Mouse (Mus musculus) heart, embryonic 14.5 days (tissue): Measurements from ENCODE around the gene Des. TPM values are rescaled to one million over a fixed set of nuclear protein-coding genes. Genes with fewer than 3 reads are reported as not detected.

Experiments used
- ATAC-seq: fragments of 200-750 bp; cut with Nextera tagmentation; 2 replicates; pipeline ENCODE4 v1.8.0; 2017; ENCODE audit warnings: low read depth, moderate TSS enrichment; ENCODE audit not compliant: insufficient number of reproducible peaks, insufficient read depth, low FRiP score
- H3K27ac ChIP-seq, 2 experiments: fragments of 200-500 bp in 1 of 2; fragments of 300-500 bp in 1 of 2; sonication (generic) in 1 of 2; replicated peaks in 1 of 2; 2 replicates each; pipeline ENCODE4 v1.5.1; 2012 to 2014; ENCODE audit warnings: low read depth in 2 of 2, low read length in 2 of 2, control low read depth in 1 of 2, mild to moderate bottlenecking in 1 of 2, mixed read lengths in 1 of 2; ENCODE audit not compliant: control insufficient read depth in 1 of 2, insufficient read depth in 1 of 2
- H3K27me3 ChIP-seq: fragments of 300-500 bp; sonication (generic); 2 replicates; pipeline ENCODE4 v1.6.1; 2014; ENCODE audit warnings: mild to moderate bottlenecking, low read length, control low read depth; ENCODE audit not compliant: control insufficient read depth, insufficient read depth
- H3K36me3 ChIP-seq: fragments of 300-500 bp; sonication (generic); 2 replicates; pipeline ENCODE4 v1.6.1; 2014; ENCODE audit warnings: mild to moderate bottlenecking, control low read depth, low read length, mixed read lengths; ENCODE audit not compliant: control insufficient read depth, insufficient read depth
- H3K4me1 ChIP-seq, 2 experiments: fragments of 200-500 bp in 1 of 2; fragments of 300-500 bp in 1 of 2; sonication (generic) in 1 of 2; 2 replicates each; pipeline ENCODE4 v1.6.1; 2012 to 2014; ENCODE audit warnings: low read length in 2 of 2, control low read depth in 1 of 2, mixed read lengths in 1 of 2; ENCODE audit not compliant: control insufficient read depth in 2 of 2, insufficient read depth in 2 of 2
- H3K4me2 ChIP-seq: fragments of 300-500 bp; sonication (generic); 2 replicates; pipeline ENCODE4 v1.6.1; 2014; ENCODE audit warnings: mild to moderate bottlenecking, low read length
- H3K4me3 ChIP-seq, 2 experiments: fragments of 200-500 bp in 1 of 2; fragments of 300-500 bp in 1 of 2; sonication (generic) in 1 of 2; 2 replicates each; pipeline ENCODE4 v1.5.1; 2012 to 2014; ENCODE audit warnings: low read length in 2 of 2, mild to moderate bottlenecking in 2 of 2, control low read depth in 1 of 2, low read depth in 1 of 2, moderate library complexity in 1 of 2; ENCODE audit not compliant: control insufficient read depth in 1 of 2, insufficient read depth in 1 of 2
- H3K9ac ChIP-seq: fragments of 300-500 bp; sonication (generic); 2 replicates; pipeline ENCODE4 v1.6.1; 2014; ENCODE audit warnings: mild to moderate bottlenecking, low read length
- H3K9me3 ChIP-seq: fragments of 300-500 bp; sonication (generic); 2 replicates; pipeline ENCODE4 v1.6.1; 2016; ENCODE audit warnings: low read length, control low read depth; ENCODE audit not compliant: control insufficient read depth
- WGBS: fragments of 180-500 bp; shearing (Covaris S2); extraction: QIAGEN DNeasy Blood & Tissue Kit; methylation state at CpG from one replicate; pipeline ENCODE4 v1.1.7; 2014; 5-methylcytosine and 5-hydroxymethylcytosine counted together
- polyA plus RNA-seq: library from polyadenylated mRNA; unstranded; fragments of >200 nt; fragmentation: Nextera tagmentation; extraction: Ambion mirVana; gene quantifications from 2 replicates; pipeline ENCODE4 v1.2.1, GENCODE M21; 2014

Gene Des
- polyA plus RNA-seq, 1 experiment from 2014 or later = 377 TPM

DNA sequence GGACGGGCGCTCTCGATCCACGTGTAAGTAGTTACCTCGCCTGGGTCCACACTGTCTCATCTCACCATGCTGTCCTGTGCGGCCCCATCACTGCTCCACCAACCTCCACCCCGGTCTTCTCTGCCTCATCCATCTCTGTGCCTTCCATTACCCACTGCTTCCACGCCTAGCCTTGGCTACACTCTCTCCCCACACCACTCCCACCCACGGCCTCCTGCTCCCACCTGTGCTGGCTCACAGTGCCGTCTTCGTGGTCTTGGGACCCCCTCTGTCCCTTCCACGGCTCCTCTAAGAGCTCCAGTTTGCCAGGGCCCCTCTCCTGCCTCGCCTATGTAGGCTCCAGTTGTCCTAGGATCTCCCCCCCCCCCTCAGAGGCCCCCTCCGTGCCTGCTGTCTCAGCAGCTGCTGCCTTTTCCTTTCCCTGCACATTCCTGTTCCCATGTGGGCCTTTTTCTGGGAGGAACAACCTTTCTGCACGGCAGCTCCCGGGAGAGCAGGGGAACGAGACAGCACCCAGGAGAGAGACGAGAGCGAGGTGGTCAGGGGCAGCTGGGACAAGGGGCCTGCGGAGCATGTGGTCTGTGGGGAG, 25.1 kb downstream of the Des start:
- Histone ChIP-seq H3K4me1 (peaks cover 45 to 78% of the 10 kb centered on the region in 2 experiments), H3K4me3 (no peak overlapping the region), H3K9me3 (no peaks in the 10 kb centered on the region), H3K27me3 (peaks cover 22% of the 10 kb centered on the region), H3K27ac (no peak overlapping the region), H3K9ac (peak overlapping the region; percentile 44; the same call in 1 of the 2 replicates), H3K36me3 (peaks cover 30% of the 10 kb centered on the region), H3K4me2 (no peak overlapping the region)
- 62% methylated on average over 19 of the region's 20 CpGs for WGBS
- ATAC-seq = no peak

DNA sequence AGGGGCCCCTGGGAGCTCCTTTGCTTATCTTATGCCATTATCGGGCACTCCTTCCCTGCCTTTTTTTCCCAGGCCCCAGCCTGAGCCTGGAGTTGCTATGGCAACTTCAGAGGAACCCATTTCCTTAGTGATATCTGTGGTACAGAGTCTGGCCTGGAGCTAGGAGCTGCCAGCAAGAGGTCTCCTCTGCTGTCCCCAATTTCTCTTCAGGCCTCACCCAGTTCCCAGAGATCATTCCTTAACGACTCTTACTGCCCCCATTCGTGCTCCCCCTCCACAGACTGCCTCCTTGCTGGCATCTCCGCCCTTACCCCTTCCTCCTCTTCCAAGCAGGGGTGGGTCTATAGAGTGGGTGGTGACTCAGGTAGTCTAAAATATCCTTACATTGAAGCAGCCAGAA, 26.0 kb downstream of the Des start:
- Histone ChIP-seq H3K4me1 (peaks cover 43 to 69% of the 10 kb centered on the region in 2 experiments), H3K27me3 (peaks cover 22% of the 10 kb centered on the region)
- WGBS = 26% methylated on average over 4 of the region's 4 CpGs

DNA sequence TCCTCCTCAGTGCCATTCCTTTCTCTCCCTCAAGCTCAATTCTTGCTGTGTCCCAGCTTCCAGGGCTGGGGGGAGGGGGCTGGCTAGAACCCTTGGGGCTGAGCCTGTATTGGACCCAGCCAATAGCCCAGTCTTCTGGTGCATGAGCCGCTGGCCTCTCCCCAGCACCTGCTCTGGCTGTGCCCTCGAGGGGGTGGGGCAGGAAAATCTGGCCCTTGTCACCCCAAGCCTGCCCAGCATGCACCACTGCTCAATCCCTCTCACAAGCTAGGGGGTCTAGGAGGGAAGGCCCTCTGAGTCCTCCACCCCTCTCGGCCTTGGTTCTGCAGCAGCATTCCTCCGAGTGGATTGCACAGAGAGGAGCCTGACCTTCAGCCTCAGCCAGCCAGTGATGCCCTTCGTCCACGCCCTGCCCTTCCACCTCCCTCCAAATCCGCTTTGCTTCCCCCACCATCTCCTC, 27.4 kb downstream of the Des start:
- Histone ChIP-seq H3K27me3 (peaks cover 22% of the 10 kb centered on the region), H3K4me1 (peaks cover 42 to 73% of the 10 kb centered on the region in 2 experiments), H3K9me3 (no peaks in the 10 kb centered on the region), H3K9ac (peak overlapping the region; percentile 55), H3K4me3 (no peak overlapping the region), H3K27ac (peak overlapping the region in 1 of 2 experiments; percentile 24; a peak in 1 of 4 replicates), H3K4me2 (peak overlapping the region; percentile 47), H3K36me3 (peaks cover 51% of the 10 kb centered on the region)
- ATAC-seq = no peak
- WGBS = 33% methylated on average over 7 of the region's 7 CpGs

More for the DNA sequence above, 26.0 kb downstream of the Des start:
- no peak for ATAC-seq
- Histone ChIP-seq H3K27ac (no peak overlapping the region), H3K9me3 (no peaks in the 10 kb centered on the region), H3K4me2 (no peak overlapping the region), H3K36me3 (peaks cover 38% of the 10 kb centered on the region), H3K9ac (no peak overlapping the region; the same call in 1 of the 2 replicates), H3K4me3 (no peak overlapping the region)

DNA sequence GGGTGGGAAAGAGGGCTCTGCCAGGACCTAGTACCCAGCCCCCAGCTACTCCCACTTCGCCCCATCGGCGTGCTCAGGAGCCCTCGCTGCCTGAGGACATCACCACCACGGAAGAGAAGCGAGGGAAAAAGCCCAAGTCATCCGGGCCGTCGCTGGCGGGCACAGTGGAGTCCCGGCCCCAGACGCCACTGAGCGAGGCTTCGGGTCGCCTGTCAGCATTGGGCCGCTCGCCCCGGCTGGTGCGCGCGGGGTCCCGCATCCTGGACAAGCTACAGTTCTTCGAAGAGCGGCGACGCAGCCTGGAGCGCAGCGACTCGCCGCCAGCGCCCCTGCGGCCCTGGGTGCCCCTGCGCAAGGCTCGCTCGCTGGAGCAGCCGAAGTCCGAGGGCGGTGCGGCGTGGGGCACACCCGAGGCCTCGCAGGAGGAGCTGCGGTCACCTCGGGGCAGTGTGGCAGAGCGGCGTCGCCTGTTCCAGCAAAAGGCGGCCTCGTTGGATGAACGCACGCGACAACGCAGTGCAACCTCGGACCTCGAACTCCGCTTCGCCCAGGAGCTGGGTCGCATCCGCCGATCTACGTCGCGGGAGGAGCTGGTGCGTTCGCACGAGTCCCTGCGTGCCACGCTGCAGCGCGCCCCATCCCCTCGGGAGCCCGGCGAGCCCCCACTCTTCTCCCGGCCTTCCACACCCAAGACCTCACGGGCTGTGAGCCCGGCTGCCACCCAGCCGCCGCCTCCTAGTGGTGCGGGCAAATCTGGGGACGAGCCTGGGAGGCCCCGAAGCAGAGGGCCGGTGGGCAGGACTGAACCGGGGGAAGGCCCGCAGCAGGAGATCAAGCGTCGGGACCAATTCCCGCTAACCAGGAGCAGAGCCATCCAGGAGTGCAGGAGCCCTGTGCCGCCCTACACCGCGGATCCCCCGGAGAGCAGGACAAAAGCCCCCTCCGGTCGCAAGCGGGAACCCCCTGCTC, 28.1 kb downstream of the Des start:
- H3K9ac ChIP-seq = peak overlapping the region; percentile 55
- ATAC-seq = 0 out of 2 replicates have a peak, but pooled peaks have one; percentile 1
- WGBS = 18% methylated on average over 94 of the region's 94 CpGs
- no peaks in the 10 kb centered on the region for H3K9me3 ChIP-seq
- H3K4me1 ChIP-seq = peaks cover 43 to 74% of the 10 kb centered on the region in 2 experiments
- peaks cover 52% of the 10 kb centered on the region for H3K36me3 ChIP-seq
- peaks cover 22% of the 10 kb centered on the region for H3K27me3 ChIP-seq
- no peak overlapping the region; a peak in 1 of 4 replicates for H3K27ac ChIP-seq
- H3K4me2 ChIP-seq = peak overlapping the region; percentile 47
- peak overlapping the region in 1 of 2 experiments; percentile 12; a peak in 2 of 4 replicates for H3K4me3 ChIP-seq

DNA sequence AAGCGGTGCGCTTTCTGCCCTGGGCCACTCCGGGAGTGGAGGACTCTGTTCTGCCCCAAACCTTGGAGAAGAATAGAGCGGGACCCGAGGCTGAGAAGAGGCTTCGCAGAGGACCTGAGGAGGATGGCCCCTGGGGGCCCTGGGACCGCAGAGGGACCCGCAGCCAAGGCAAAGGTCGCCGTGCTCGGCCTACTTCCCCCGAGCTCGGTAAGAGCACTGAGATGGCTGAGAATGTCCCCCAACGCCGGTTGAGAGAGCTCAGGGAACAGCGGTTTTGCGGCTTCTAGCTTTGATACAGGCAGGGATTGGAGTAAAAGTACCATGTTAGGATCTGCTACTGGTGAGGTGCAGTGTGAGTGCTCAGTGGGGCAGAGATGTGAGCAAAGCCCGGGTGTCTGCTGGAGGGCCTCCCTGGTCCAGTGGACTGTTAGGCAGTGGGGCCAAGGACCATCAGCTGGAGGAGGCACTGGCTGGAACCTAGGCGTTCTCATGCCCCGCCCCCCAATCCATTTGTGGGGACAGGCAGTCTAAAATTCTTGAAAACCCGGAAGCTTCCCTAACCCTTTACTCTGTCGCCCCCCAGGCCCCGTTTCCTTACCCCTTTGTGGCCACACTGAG, 28.9 kb downstream of the Des start:
- peaks cover 52% of the 10 kb centered on the region for H3K36me3 ChIP-seq
- H3K9ac ChIP-seq = peak overlapping the region; percentile 55
- H3K4me3 ChIP-seq = no peak overlapping the region
- peaks cover 22% of the 10 kb centered on the region for H3K27me3 ChIP-seq
- H3K4me2 ChIP-seq = peak overlapping the region; percentile 47; the same call in 1 of the 2 replicates
- no peak for ATAC-seq
- H3K9me3 ChIP-seq = no peaks in the 10 kb centered on the region
- H3K27ac ChIP-seq = no peak overlapping the region
- 44% methylated on average over 23 of the region's 23 CpGs for WGBS
- peaks cover 49 to 79% of the 10 kb centered on the region in 2 experiments for H3K4me1 ChIP-seq

DNA sequence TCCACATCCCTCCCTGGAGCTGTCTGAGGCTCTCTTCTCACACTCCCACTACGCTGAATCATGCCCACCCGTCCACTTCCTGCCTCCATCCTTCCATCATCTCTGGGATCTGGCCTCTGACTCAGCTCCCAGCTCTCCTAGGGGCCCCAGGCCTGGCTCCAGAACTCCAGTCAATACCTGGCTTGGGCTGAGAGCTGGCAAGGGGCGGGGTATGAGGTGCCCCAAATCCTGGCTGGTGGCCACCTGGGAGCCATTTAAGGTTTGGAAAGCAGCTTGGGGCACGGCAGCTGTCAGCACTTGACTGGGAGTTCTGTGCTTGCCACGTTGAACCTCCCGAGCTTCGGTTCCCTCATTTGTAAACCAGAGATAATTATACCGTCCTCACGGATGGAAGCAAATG, 33.0 kb downstream of the Des start:
- peaks cover 25 to 50% of the 10 kb centered on the region in 2 experiments for H3K4me1 ChIP-seq
- H3K27me3 ChIP-seq = peaks cover 7% of the 10 kb centered on the region
- peak overlapping the region; percentile 48 for H3K4me2 ChIP-seq
- peaks cover 72% of the 10 kb centered on the region for H3K36me3 ChIP-seq
- peak overlapping the region; percentile 93 to 99 for H3K27ac ChIP-seq
- no peaks in the 10 kb centered on the region for H3K9me3 ChIP-seq
- peak overlapping the region; percentile 68 for H3K9ac ChIP-seq
- ATAC-seq = peak; percentile 74
- no peak overlapping the region for H3K4me3 ChIP-seq
- WGBS = 13% methylated on average over 9 of the region's 9 CpGs

DNA sequence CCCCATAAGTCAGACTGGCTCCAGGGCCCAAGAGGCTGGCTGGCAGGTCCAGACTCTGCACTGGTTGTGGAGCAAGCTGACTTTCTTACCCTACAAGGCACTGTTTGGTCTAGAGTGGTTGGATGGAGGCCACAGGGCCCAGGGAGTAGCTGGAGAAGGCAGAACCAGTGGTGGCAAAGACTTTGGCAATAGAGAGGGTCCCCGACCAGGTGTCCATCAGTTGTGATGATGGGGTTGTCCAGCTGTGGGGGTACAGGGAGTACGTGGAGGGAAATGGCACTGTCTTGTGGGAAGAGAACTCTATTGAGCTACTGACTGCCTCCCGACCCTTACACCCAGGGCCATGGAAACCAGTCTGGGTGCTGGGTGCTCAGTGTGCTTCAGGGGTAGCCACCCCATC, 33.7 kb downstream of the Des start:
- Histone ChIP-seq H3K9me3 (no peaks in the 10 kb centered on the region), H3K9ac (peak overlapping the region; percentile 68), H3K4me3 (no peak overlapping the region), H3K4me2 (peak overlapping the region; percentile 48), H3K27me3 (peaks cover 5% of the 10 kb centered on the region), H3K4me1 (peaks cover 26 to 50% of the 10 kb centered on the region in 2 experiments), H3K36me3 (peaks cover 67% of the 10 kb centered on the region), H3K27ac (peak overlapping the region; percentile 93 to 99)
- WGBS = 92% methylated on average over 3 of the region's 3 CpGs
- ATAC-seq = no peak
